ENCODE assay signal across 25 mouse cellular contexts in genomic region chr15:53009337-53009736, GRCm38 (mm10).
"Had no signal": no experiment of that assay in that cellular context is flagged by ENCODE, and none has a peak within 500 bp of the region (broad histone marks: within the 10 kb centered on the region; RNA-seq: fewer than 3 reads in every experiment).

No protein-coding gene starts in this region.

- H3K9me3 ChIP-seq: heart, embryonic 13.5 days; heart, embryonic 15.5 days; hindbrain, embryonic 13.5 days; hindbrain, embryonic 15.5 days; kidney, embryonic 15.5 days; limb, embryonic 13.5 days; limb, embryonic 15.5 days; liver, embryonic 12.5 days had no signal

- DNase-seq: gastrocnemius, postnatal 14 days; gastrocnemius, postnatal 36 days; heart, adult 2 months; heart, postnatal 14 days; heart, postnatal 36 days; kidney, adult 11 months; kidney, adult 2 months; kidney, adult 9 months; kidney, postnatal 14 days; kidney, postnatal 36 days; layer of hippocampus, adult 9-11 months; layer of hippocampus, postnatal 36 days; left cerebral cortex, postnatal 4 days had no signal

- H3K4me3 ChIP-seq: heart, adult 2 months; heart, embryonic 13.5 days; heart, embryonic 15.5 days; hindbrain, embryonic 13.5 days; hindbrain, embryonic 15.5 days; kidney, embryonic 15.5 days; limb, embryonic 13.5 days; limb, embryonic 15.5 days; liver, embryonic 12.5 days had no signal

- H3K4me2 ChIP-seq: heart, embryonic 11.5 days; heart, embryonic 13.5 days; heart, embryonic 15.5 days; hindbrain, embryonic 13.5 days; hindbrain, embryonic 15.5 days; kidney, embryonic 15.5 days; limb, embryonic 13.5 days; limb, embryonic 15.5 days; liver, embryonic 12.5 days had no signal

- H3K9ac ChIP-seq: heart, embryonic 13.5 days; heart, embryonic 15.5 days; hindbrain, embryonic 13.5 days; hindbrain, embryonic 15.5 days; kidney, embryonic 15.5 days; limb, embryonic 13.5 days; limb, embryonic 15.5 days; liver, embryonic 12.5 days had no signal

- H3K27me3 ChIP-seq: heart, embryonic 13.5 days; heart, embryonic 15.5 days; hindbrain, embryonic 13.5 days; hindbrain, embryonic 15.5 days; kidney, embryonic 15.5 days; limb, embryonic 13.5 days; limb, embryonic 15.5 days; liver, embryonic 12.5 days had no signal

- H3K27ac ChIP-seq: heart, adult 2 months; heart, embryonic 13.5 days; heart, embryonic 15.5 days; hindbrain, embryonic 13.5 days; hindbrain, embryonic 15.5 days; hindbrain, postnatal 0 days; kidney, embryonic 15.5 days; kidney, postnatal 0 days; limb, embryonic 13.5 days; limb, embryonic 15.5 days; liver, embryonic 12.5 days had no signal

- H3K4me1 ChIP-seq: heart, embryonic 13.5 days; heart, embryonic 15.5 days; hindbrain, embryonic 13.5 days; hindbrain, embryonic 15.5 days; kidney, embryonic 15.5 days; limb, embryonic 13.5 days; limb, embryonic 15.5 days; liver, embryonic 12.5 days had no signal

- H3K36me3 ChIP-seq: heart, embryonic 13.5 days; heart, embryonic 15.5 days; hindbrain, embryonic 13.5 days; hindbrain, embryonic 15.5 days; kidney, embryonic 15.5 days; limb, embryonic 13.5 days; limb, embryonic 15.5 days; liver, embryonic 12.5 days had no signal

- ATAC-seq: hindbrain, postnatal 0 days; intestine, embryonic 16.5 days; liver, embryonic 12.5 days had no signal
